Mouse (Mus musculus) kidney, adult 10 weeks (tissue): ENCODE results near the gene 3110001I22Rik. TPM values are rescaled to one million over a fixed set of nuclear protein-coding genes. Genes with fewer than 3 reads are reported as not detected.

Experiments
- polyA plus RNA-seq: library from polyadenylated mRNA; stranded (reverse); fragments of 350-450 nt; fragmentation: Illumina TruSeq; extraction: RNeasy Lipid Tissue Mini Kit (QIAGEN cat#74804); gene quantifications from one replicate; pipeline ENCODE4 v1.2.3, GENCODE M21; 2014; ENCODE audit warnings: low read depth, low replicate concordance

3110001I22Rik gene
- 6.5 TPM for polyA plus RNA-seq

DNA sequence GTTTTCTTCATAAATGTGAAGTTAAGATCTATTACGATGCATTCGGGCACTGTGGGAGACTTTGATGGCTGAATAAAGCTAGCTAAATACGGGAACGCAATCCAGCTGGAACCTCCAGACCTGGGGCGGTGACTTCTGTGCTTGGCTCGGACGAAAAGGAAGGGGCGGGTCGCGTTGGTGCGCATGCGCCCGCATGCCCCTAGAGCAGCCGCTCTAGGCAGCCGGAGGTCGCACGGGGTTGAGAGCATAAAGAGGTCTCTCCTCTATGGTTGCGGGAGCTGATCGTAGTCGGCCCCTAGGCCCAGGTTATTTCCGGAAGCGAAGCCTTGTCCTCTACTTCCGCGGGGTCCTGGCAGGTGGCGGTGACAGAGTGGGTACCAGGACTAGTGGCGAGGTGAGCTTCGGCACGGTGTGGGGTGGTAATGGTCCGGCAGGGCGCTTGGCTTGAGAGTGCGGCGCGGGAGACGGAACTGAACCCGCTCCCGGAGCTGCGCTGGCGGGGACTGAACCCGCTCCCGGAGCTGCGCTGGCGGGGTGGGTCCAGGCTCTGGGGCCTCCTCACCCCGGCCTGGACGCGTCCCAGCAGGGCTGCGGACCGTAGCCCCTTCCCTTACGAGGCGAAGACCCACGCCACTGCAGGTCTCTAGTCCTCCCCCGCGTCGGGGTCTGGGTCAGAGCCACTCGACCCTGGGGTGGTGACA is at the start of gene 3110001I22Rik, which contains the start of gene Bfar:
Gene 3110001I22Rik (plus strand): TSS at position 245 of the 701 bp plus-strand sequence.
Gene Bfar (plus strand): TSS at position 174 of the 701 bp plus-strand sequence.

DNA sequence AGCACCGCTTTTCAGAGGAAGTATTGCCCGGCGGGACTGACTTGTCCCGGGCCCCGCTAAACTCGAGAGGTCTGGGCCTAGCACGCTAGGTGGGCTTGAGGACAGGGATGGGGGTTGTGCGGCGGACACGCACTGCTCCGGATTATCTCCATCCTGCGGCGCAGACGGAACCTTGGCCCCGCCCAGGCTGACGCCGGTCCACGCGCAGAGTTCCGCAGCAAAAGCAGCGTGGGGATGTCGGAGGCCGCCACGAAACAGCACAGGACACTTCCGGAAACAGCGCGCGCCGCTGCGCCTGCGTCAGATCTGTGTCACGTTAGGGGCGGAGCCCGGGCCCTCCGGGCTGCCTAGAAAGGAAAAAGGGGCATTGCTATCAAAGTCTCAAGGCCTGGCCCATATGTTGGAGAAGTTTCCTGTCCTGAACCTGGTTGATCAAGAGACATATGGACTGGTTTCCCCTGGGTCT is 3.8 kb upstream of the 3110001I22Rik start, which contains the start of gene Parn:
Gene Parn (minus strand): TSS at position 293 of the 466 bp plus-strand sequence.

Other genes with a start within 250 kb of the 3110001I22Rik start
- gene Parn, start 3.8 kb upstream of the 3110001I22Rik start, polyA plus RNA-seq = 19.5 TPM
- 32.6 TPM for gene Bfar, start 71 bp upstream of the 3110001I22Rik start, polyA plus RNA-seq
- gene Pla2g10, start 59.1 kb downstream of the 3110001I22Rik start, polyA plus RNA-seq = not detected
- 28.1 TPM for gene Rrn3, start 108.8 kb downstream of the 3110001I22Rik start, polyA plus RNA-seq
- 86.6 TPM for gene Ntan1, start 146.9 kb downstream of the 3110001I22Rik start, polyA plus RNA-seq
- gene Pdxdc1, start 231.2 kb downstream of the 3110001I22Rik start, polyA plus RNA-seq = 102 TPM
- 1,981 TPM for gene Mpv17l, start 231.2 kb downstream of the 3110001I22Rik start, polyA plus RNA-seq